Mouse (Mus musculus) hindbrain, embryonic 10.5 days (tissue): ENCODE data around the gene Lsamp. TPM values are rescaled to one million over a fixed set of nuclear protein-coding genes. Genes with fewer than 3 reads are reported as not detected.
"Not testable (repeated sequence)": the region's sequence is repeated elsewhere in the genome, so short reads cannot be mapped to it uniquely, and the experiment has no call there.

Experiments used
- DNase-seq: peaks from one replicate; pipeline ENCODE4 v3.0.0-alpha.2; 2017; ENCODE audit warnings: low spot score
- H3K27ac ChIP-seq: fragments of 300-500 bp; sonication (generic); 2 replicates; pipeline ENCODE4 v1.5.1; 2016; ENCODE audit warnings: mild to moderate bottlenecking, moderate library complexity
- H3K27me3 ChIP-seq: fragments of 300-500 bp; sonication (generic); 2 replicates; pipeline ENCODE4 v1.6.1; 2016; ENCODE audit warnings: mild to moderate bottlenecking; ENCODE audit not compliant: poor library complexity, insufficient read depth, severe bottlenecking
- H3K36me3 ChIP-seq: fragments of 300-500 bp; sonication (generic); 2 replicates; pipeline ENCODE4 v1.6.1; 2016; ENCODE audit warnings: mild to moderate bottlenecking, moderate library complexity
- H3K4me1 ChIP-seq: fragments of 300-500 bp; sonication (generic); replicated peaks from 2 replicates; pipeline ENCODE4 v1.6.1; 2016; ENCODE audit warnings: mild to moderate bottlenecking
- H3K4me3 ChIP-seq: fragments of 300-500 bp; sonication (generic); 2 replicates; pipeline ENCODE4 v1.5.1; 2016; ENCODE audit warnings: mild to moderate bottlenecking, moderate library complexity
- H3K9me3 ChIP-seq: fragments of 300-500 bp; sonication (generic); 2 replicates; pipeline ENCODE4 v1.6.1; 2016; ENCODE audit warnings: mild to moderate bottlenecking, moderate library complexity
- WGBS: fragments of 180-500 bp; shearing (Covaris S2); methylation state at CpG from one replicate; pipeline ENCODE4 v1.1.7; 2016; 5-methylcytosine and 5-hydroxymethylcytosine counted together
- polyA plus RNA-seq: library from polyadenylated mRNA; unstranded; fragments of >200 nt; fragmentation: Nextera tagmentation; extraction: Ambion mirVana; gene quantifications from 2 replicates; pipeline ENCODE4 v1.2.1, GENCODE M21; 2016

Lsamp gene
- polyA plus RNA-seq, 1 experiment from 2014 or later: 17.2 TPM

DNA sequence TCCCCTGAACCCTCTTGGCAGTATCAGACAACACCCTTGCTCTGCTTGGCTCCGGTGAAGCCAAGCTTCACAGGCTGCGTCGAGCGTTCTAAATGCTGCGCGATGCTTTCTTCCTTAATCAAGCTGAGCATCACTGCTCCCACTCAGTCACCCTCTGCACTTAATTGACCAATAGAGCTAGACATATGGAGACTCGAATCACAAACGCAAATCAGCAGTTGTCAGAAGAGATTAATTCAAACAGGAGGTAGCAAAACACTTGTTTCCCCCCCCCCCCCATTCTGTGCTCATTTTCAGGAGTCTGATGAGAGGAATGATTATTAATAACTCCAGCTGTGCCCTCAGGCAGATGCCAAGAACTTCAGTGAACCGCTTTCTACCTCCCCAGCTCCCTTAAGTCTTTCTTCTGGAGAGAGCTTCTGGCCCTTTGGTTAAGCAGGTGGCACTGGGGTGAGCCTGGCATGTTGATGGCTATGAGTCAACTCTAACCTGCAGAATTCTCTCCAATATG is 583.3 kb downstream of the Lsamp start:
- Histone ChIP-seq H3K36me3 (no peaks in the 10 kb centered on the region), H3K27ac (no peak overlapping the region), H3K27me3 (no peaks in the 10 kb centered on the region), H3K4me3 (no peak overlapping the region), H3K4me1 (no peaks in the 10 kb centered on the region), H3K9me3 (no peaks in the 10 kb centered on the region)
- DNase-seq: no peak
- 81% methylated on average over 9 of the region's 9 CpGs for whole genome bisulfite sequencing

DNA sequence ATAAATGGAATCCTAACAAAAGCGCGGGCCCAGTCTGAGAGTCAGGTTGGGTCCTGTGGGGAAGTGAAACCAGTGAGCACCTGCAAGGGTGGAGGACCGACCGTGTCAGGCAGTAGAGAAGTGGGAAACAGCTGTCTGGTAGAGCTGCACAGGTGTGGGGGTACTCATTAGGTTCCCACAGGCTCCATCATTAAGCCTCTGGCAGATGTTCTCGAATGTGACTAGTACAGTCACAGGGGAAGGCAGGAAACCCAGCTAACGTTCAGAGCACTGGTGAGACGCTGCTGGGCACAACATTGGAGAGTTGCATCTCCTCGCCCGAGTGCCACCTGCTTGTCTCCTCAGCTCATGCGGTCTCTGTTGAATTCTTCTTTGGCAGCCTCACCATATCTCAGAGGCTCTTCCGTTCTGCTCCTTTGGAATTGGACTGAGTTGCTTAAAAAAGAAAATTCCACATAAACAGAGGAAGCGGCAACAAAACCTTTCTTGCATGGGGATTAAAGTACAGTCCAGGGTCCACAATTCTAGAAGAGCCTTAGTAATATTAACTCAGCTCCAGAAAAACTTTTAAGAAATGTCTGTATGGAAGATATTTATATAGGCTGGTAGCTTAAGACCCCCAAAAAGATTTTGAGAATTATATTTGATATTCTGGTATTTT is 588.1 kb downstream of the Lsamp start:
- DNase-seq: no peak
- Histone ChIP-seq H3K36me3 (no peaks in the 10 kb centered on the region), H3K4me1 (no peaks in the 10 kb centered on the region), H3K27ac (no peak overlapping the region), H3K27me3 (no peaks in the 10 kb centered on the region), H3K9me3 (no peaks in the 10 kb centered on the region), H3K4me3 (no peak overlapping the region)
- WGBS: 88% methylated on average over 12 of the region's 12 CpGs

DNA sequence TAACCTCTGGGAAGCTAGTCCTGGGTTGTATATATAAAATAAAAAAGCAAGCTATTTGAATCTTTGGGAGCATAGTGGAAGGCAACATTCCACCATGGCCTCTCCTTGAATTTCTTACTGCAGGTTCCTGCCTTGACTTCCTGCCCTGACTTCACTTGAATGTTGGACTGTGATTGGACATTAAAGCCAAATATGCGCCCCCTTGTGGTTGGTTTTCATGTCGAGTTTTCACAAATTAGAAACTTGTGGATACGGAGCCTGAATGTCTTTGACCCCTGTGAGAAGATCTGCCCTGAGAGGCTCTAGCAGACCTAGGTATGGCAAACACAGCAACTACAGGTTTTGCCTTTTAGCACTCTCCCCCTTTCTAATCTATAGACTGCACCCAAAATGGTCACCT is 597.9 kb downstream of the Lsamp start:
- H3K27me3 ChIP-seq: no peaks in the 10 kb centered on the region
- no peak overlapping the region for H3K27ac ChIP-seq
- no peaks in the 10 kb centered on the region for H3K4me1 ChIP-seq
- no peak for DNase-seq
- H3K9me3 ChIP-seq: no peaks in the 10 kb centered on the region
- WGBS: 69% methylated on average over 3 of the region's 3 CpGs
- no peaks in the 10 kb centered on the region for H3K36me3 ChIP-seq
- H3K4me3 ChIP-seq: no peak overlapping the region

DNA sequence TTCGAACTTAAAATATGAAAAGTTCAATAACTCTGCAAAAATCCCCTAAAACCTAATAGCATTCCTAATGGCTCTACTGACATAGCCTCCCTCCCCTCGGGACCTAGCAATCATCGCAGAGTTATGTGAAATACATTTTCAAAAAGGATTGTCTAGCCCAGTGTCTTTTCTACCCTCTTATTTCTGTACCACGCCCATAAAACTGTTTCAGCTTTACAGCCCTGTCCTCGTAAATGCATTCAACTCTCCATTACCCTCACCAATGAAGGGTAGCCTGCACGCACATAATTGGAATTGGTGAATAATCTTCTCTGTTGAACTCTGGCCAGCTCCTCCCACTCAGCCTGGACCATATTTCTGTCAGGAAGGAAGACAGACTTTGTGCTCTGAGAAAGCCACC is 609.0 kb downstream of the Lsamp start:
- Histone ChIP-seq H3K36me3 (no peaks in the 10 kb centered on the region), H3K4me1 (peaks cover 12% of the 10 kb centered on the region), H3K9me3 (no peaks in the 10 kb centered on the region), H3K4me3 (no peak overlapping the region), H3K27me3 (no peaks in the 10 kb centered on the region), H3K27ac (no peak overlapping the region)
- 82% methylated on average over 6 of the region's 6 CpGs for WGBS
- DNase-seq: no peak

DNA sequence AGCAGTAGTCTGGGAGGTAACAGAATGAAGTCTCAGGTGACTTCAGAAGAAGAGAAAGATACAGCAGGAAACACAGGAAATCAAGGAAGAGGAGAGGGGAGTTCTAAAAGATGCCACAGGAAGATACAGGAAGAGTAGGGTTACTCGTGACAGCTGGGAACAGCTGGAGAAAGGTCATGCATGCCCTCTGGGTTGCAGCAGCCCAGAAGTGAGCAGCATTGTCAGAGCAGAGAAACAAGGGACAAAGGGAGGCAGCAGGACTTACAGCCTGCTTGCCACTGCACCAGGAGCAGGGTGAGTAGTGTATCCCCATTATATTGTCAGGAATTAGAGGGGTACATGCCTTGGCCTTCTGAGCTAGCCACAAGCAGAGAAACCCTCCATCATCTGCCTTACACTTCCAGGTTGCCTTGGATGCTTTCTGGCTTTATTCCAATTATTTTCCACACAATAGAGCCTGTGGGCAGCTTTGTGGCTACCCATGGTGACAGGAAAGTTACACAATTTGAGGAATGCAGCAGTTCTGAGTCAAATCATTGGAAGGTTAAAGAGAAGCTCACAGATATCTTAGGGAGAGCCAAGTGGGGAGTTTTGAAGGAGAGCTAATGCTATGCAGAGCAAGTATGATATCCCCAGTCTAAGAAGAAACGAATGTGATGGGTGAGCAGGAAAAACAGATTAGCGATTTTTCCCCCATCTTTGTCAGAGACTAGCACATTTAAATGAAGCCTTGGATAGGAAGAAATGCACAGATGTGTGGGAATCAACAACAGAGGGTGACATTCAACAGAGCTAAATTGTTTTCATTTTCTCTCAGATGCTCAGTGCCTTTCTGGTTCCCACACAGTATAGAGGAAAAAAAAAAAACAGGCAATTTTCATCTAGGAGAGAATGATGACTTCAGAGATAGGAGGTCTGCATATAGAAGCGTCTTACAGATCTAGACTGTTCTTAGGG is 617.5 kb downstream of the Lsamp start:
- 42% methylated on average over 4 of the region's 4 CpGs for WGBS

DNA sequence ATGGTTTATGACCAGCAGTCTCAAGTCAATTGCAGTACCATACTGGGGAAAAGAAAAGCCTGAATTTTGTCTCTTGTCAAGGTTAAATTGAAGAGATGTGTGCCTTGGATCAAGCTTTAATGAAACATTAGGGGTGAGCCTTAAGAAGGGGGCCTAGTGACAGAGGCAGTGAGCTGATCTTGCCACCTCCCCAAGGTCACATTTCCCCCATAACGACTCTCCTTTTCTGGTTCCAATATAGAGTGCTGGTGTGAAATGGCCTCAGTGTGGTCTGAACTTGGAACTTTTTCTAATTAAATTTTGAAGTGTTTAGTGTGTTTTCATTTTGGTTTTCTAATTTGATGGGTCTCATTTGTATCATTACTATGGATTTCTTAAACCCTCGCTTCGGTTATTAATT is 623.3 kb downstream of the Lsamp start:
- Histone ChIP-seq H3K36me3 (no peaks in the 10 kb centered on the region), H3K4me1 (no peaks in the 10 kb centered on the region), H3K4me3 (no peak overlapping the region), H3K9me3 (no peaks in the 10 kb centered on the region), H3K27ac (no peak overlapping the region), H3K27me3 (no peaks in the 10 kb centered on the region)
- no peak for DNase-seq
- WGBS: 91% methylated on average over 3 of the region's 3 CpGs

More for the DNA sequence above, 617.5 kb downstream of the Lsamp start:
- H3K27me3 ChIP-seq: no peaks in the 10 kb centered on the region
- H3K36me3 ChIP-seq: no peaks in the 10 kb centered on the region
- H3K27ac ChIP-seq: 0 out of 2 replicates have a peak overlapping the region, but pooled peaks have one; percentile 8
- no peak overlapping the region for H3K4me3 ChIP-seq
- no peaks in the 10 kb centered on the region for H3K9me3 ChIP-seq
- no peak for DNase-seq
- H3K4me1 ChIP-seq: peaks cover 12% of the 10 kb centered on the region

DNA sequence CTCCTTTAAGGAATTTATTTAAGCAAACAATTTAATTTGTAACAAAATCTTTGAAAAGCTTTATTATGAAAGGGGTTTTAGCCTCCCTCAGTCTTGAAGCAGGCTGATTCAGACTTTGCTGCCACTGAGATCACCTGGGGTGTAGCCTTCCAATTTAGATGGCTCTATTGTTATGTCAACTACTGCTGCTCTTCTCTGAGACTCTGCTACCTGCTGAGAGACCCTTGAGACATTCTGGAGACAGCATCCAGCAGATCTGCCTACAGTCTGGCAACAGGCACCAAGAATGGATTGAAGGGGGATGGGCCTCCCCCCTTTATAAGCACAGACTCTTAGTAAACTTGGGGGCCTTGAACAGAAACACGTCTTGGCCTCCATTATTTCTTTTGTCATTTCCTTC is 632.5 kb downstream of the Lsamp start:
- H3K4me1 ChIP-seq, H3K4me3 ChIP-seq, H3K27me3 ChIP-seq, DNase-seq, H3K36me3 ChIP-seq, H3K9me3 ChIP-seq, H3K27ac ChIP-seq: not testable (repeated sequence)
- WGBS: 3% methylated on average over 1 of the region's 1 CpGs

DNA sequence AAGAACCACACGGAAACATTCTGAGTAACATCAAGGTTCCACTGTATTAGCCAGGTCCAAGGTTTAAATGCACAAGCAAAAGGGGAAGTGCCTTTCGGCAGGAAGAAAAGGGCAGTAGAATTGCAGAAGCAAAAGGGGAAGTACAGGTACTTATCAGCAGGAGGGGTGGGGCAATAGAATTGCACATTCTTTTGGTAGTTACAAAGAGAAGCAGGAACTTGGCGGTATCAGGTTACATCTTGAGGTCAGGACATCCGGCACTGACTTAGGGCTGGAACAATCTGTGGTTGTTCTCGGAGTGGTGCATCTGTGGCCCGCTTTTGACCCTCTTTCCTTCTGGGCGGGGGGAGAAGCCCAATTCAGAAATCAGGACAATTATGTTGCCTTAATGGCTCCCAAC is 636.9 kb downstream of the Lsamp start:
- 67% methylated on average over 7 of the region's 7 CpGs for WGBS
- H3K27me3 ChIP-seq: not testable (repeated sequence)

DNA sequence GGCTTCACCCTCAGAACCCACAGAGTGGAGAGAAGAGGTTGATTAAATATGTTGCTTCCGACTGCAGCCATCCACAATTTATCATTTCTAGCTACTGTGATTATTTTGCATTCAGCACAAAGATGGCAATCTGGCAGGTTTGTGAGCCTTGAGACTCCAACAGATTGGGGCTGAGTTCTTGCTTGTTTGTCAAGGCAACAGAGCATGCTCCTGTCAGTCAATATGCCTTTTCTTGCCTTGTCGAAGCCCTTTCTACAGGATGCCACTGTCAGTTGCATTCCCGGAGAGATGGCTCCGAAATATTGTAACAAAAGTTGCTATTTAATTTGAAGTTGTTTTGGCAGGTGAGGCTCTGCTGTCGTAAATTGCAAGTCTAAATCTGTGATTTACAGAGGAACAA is 643.0 kb downstream of the Lsamp start:
- DNase-seq: no peak
- Histone ChIP-seq H3K4me3 (no peak overlapping the region), H3K4me1 (no peaks in the 10 kb centered on the region), H3K36me3 (no peaks in the 10 kb centered on the region), H3K27ac (no peak overlapping the region), H3K27me3 (no peaks in the 10 kb centered on the region), H3K9me3 (no peaks in the 10 kb centered on the region)
- WGBS: 85% methylated on average over 5 of the region's 5 CpGs

More for the DNA sequence above, 636.9 kb downstream of the Lsamp start:
- H3K4me1 ChIP-seq, H3K9me3 ChIP-seq, H3K36me3 ChIP-seq, DNase-seq, H3K27ac ChIP-seq, H3K4me3 ChIP-seq: not testable (repeated sequence)

DNA sequence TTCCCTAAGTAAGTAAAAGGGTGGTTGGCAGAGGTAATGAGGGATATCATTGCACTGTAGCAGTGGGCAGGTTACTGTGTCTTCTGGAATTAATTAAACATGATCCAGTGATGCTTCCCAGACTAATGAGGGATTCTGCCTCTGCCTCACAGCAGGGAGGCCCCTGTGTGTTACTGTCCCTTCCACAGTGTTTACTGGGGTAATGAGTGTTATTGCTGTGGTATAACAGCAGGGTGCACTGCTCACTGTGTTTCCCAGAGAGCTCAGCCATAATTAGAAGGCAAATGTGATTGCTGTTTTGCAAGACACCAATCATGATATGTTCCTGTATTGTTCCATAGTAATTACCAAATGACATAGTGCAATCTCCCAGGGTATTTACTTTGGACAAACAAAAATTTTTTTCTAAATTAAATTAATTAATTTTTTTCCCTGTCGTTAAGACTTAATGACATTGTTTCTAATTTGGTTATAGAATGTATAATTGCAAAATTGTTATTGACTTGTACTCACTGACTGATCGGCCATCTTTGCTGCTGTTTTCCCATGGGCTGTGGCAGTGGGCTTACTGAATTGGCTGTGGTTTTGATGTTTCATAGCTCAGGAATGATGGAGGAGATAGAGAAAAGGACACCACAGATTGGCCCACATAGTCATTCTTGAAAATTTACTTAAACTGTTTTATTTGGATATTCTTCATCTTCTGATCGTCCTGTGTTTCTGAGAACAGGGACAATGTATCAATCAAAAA is 655.6 kb downstream of the Lsamp start:
- Histone ChIP-seq H3K4me1 (no peaks in the 10 kb centered on the region), H3K27me3 (no peaks in the 10 kb centered on the region), H3K36me3 (no peaks in the 10 kb centered on the region), H3K4me3 (no peak overlapping the region), H3K27ac (no peak overlapping the region), H3K9me3 (no peaks in the 10 kb centered on the region)
- WGBS: 82% methylated on average over 3 of the region's 3 CpGs
- DNase-seq: no peak

DNA sequence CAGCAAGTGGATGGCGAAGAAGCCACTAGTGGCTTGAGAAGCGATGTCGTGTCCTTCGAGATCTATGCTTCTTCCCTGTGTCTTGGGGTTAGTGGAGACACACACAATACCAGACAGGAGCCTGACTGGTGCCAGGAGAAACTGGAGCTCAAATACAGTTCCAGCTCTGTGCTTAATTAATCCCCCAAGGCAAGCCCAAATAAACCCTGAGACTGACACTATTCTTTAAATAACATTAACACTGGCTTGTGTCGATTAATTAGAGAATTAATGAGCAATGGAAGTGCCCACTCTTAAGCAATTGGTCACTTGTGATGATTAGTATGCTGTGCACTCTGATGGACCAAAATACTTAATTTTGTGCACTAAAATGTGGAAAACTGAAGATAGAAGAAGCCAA is 668.6 kb downstream of the Lsamp start:
- H3K27me3 ChIP-seq: no peaks in the 10 kb centered on the region
- no peak for DNase-seq
- H3K4me3 ChIP-seq: no peak overlapping the region
- WGBS: 80% methylated on average over 5 of the region's 5 CpGs
- H3K4me1 ChIP-seq: no peaks in the 10 kb centered on the region; the same call in 1 of the 2 replicates
- no peaks in the 10 kb centered on the region for H3K36me3 ChIP-seq
- no peak overlapping the region for H3K27ac ChIP-seq
- no peaks in the 10 kb centered on the region for H3K9me3 ChIP-seq

DNA sequence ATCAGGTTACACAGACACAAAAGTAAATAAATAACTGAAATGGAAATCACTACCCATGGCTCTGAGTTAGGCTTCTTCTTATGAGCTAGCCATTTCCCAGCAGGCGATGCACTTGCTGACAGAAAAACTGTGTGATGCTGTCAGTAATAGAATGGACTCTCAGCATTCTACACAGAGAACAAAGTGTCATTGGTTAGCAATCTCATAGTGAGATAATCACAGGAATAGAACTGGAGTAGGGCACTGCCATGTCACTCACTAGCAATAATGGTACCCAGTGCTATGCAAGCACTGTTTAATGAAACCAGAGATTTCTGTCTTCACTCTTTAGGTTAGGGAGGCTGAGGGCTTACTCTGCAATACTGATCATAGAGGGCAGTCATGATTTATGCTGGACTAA is 669.3 kb downstream of the Lsamp start:
- Histone ChIP-seq H3K4me3 (no peak overlapping the region), H3K27me3 (no peaks in the 10 kb centered on the region), H3K9me3 (no peaks in the 10 kb centered on the region), H3K27ac (no peak overlapping the region), H3K36me3 (no peaks in the 10 kb centered on the region), H3K4me1 (no peaks in the 10 kb centered on the region; the same call in 1 of the 2 replicates)
- no peak for DNase-seq
- 75% methylated on average over 1 of the region's 1 CpGs for WGBS
